Mouse (Mus musculus): ENCODE measurements around the gene Cradd. TPM values are rescaled to one million over a fixed set of nuclear protein-coding genes. Genes with fewer than 3 reads are reported as not detected.

Gene Cradd
- polyA plus RNA-seq, 1 experiment from 2014 or later, result 9.8 TPM

- Histone ChIP-seq H3K9me3 (ENCODE audit: control insufficient read depth, low read length) (no peaks in the 10 kb centered on the region), H3K27me3 (ENCODE audit: control insufficient read depth, insufficient read depth, low read length) (no peaks in the 10 kb centered on the region), H3K27ac (replicated peaks) (peak overlapping the region; percentile 86), H3K4me3 (ENCODE audit: low read depth, low read length) (peak overlapping the region; percentile 43), H3K4me1 (replicated peaks; ENCODE audit: control insufficient read depth, insufficient read depth) (peaks cover 3% of the 10 kb centered on the region; the same call in 1 of the 2 replicates), H3K4me2 (replicated peaks; ENCODE audit: low read depth) (peak overlapping the region; percentile 78), H3K36me3 (ENCODE audit: control insufficient read depth, insufficient read depth, low read length) (no peaks in the 10 kb centered on the region), H3K9ac (ENCODE audit: low read length) (peak overlapping the region; percentile 67)
- DNase-seq (ENCODE audit: low spot score), result peak; percentile 55
- no peak for TF ChIP-seq CTCF (IDR thresholded peaks at IDR 0.05; ENCODE audit: low read depth)
- no peak for TF ChIP-seq EP300 (optimal IDR thresholded peaks at IDR 0.05)
- peak; percentile 45; the same call in 1 of the 2 replicates for ATAC-seq (ENCODE audit: low FRiP score, low TSS enrichment)
- WGBS, result 10% methylated on average over 37 of the region's 37 CpGs
Observed at GRCm38 (mm10) chr10:95264485-95265321, 59.2 kb downstream of the Cradd start.

GRCm38 (mm10) chr10:95262388-95262787 is 61.5 kb downstream of the Cradd start:
- TF ChIP-seq CTCF (IDR thresholded peaks at IDR 0.05; ENCODE audit: low read depth), result no peak
- TF ChIP-seq EP300 (optimal IDR thresholded peaks at IDR 0.05), result no peak
- Histone ChIP-seq H3K36me3 (ENCODE audit: control insufficient read depth, insufficient read depth, low read length) (no peaks in the 10 kb centered on the region), H3K9ac (ENCODE audit: low read length) (no peak overlapping the region), H3K4me1 (replicated peaks; ENCODE audit: control insufficient read depth, insufficient read depth) (peaks cover 3% of the 10 kb centered on the region; the same call in 1 of the 2 replicates), H3K9me3 (ENCODE audit: control insufficient read depth, low read length) (no peaks in the 10 kb centered on the region), H3K4me2 (replicated peaks; ENCODE audit: low read depth) (no peak overlapping the region), H3K27me3 (ENCODE audit: control insufficient read depth, insufficient read depth, low read length) (no peaks in the 10 kb centered on the region), H3K27ac (replicated peaks) (no peak overlapping the region), H3K4me3 (ENCODE audit: low read depth, low read length) (no peak overlapping the region)
- DNase-seq (ENCODE audit: low spot score) (no peak), ATAC-seq (ENCODE audit: low FRiP score, low TSS enrichment) (no peak)
- 61% methylated on average over 11 of the region's 11 CpGs for WGBS

GRCm38 (mm10) chr10:95261279-95261678 is 62.7 kb downstream of the Cradd start:
- H3K4me3 ChIP-seq (ENCODE audit: low read depth, low read length), result no peak overlapping the region
- H3K27me3 ChIP-seq (ENCODE audit: control insufficient read depth, insufficient read depth, low read length), result no peaks in the 10 kb centered on the region
- no peaks in the 10 kb centered on the region for H3K36me3 ChIP-seq (ENCODE audit: control insufficient read depth, insufficient read depth, low read length)
- no peaks in the 10 kb centered on the region for H3K9me3 ChIP-seq (ENCODE audit: control insufficient read depth, low read length)
- DNase-seq (ENCODE audit: low spot score) (no peak), ATAC-seq (ENCODE audit: low FRiP score, low TSS enrichment) (no peak)
- no peak overlapping the region for H3K4me2 ChIP-seq (replicated peaks; ENCODE audit: low read depth)
- TF ChIP-seq EP300 (optimal IDR thresholded peaks at IDR 0.05), result no peak
- no peak for TF ChIP-seq CTCF (IDR thresholded peaks at IDR 0.05; ENCODE audit: low read depth)
- H3K9ac ChIP-seq (ENCODE audit: low read length), result no peak overlapping the region
- WGBS, result 75% methylated on average over 2 of the region's 2 CpGs
- H3K27ac ChIP-seq (replicated peaks), result no peak overlapping the region
- peaks cover 3% of the 10 kb centered on the region; the same call in 1 of the 2 replicates for H3K4me1 ChIP-seq (replicated peaks; ENCODE audit: control insufficient read depth, insufficient read depth)

- peaks cover under 1% of the 10 kb centered on the region; the same call in 1 of the 2 replicates for H3K4me1 ChIP-seq (replicated peaks; ENCODE audit: control insufficient read depth, insufficient read depth)
- TF ChIP-seq EP300 (optimal IDR thresholded peaks at IDR 0.05), result no peak
- no peak for TF ChIP-seq CTCF (IDR thresholded peaks at IDR 0.05; ENCODE audit: low read depth)
- H3K4me3 ChIP-seq (ENCODE audit: low read depth, low read length), result no peak overlapping the region
- H3K27ac ChIP-seq (replicated peaks), result no peak overlapping the region
- no peaks in the 10 kb centered on the region for H3K36me3 ChIP-seq (ENCODE audit: control insufficient read depth, insufficient read depth, low read length)
- ATAC-seq (ENCODE audit: low FRiP score, low TSS enrichment) (no peak), DNase-seq (ENCODE audit: low spot score) (no peak)
- WGBS, result 75% methylated on average over 3 of the region's 3 CpGs
- no peaks in the 10 kb centered on the region for H3K9me3 ChIP-seq (ENCODE audit: control insufficient read depth, low read length)
- H3K27me3 ChIP-seq (ENCODE audit: control insufficient read depth, insufficient read depth, low read length), result no peaks in the 10 kb centered on the region
- H3K9ac ChIP-seq (ENCODE audit: low read length), result no peak overlapping the region
- no peak overlapping the region for H3K4me2 ChIP-seq (replicated peaks; ENCODE audit: low read depth)
Observed at GRCm38 (mm10) chr10:95260420-95260819, 63.5 kb downstream of the Cradd start.

GRCm38 (mm10) chr10:95258471-95259155 is 65.3 kb downstream of the Cradd start:
- peaks cover 5% of the 10 kb centered on the region; the same call in 1 of the 2 replicates for H3K4me1 ChIP-seq (replicated peaks; ENCODE audit: control insufficient read depth, insufficient read depth)
- ATAC-seq (ENCODE audit: low FRiP score, low TSS enrichment), result no peak
- no peak overlapping the region for H3K27ac ChIP-seq (replicated peaks)
- H3K36me3 ChIP-seq (ENCODE audit: control insufficient read depth, insufficient read depth, low read length), result no peaks in the 10 kb centered on the region
- no peak overlapping the region for H3K4me2 ChIP-seq (replicated peaks; ENCODE audit: low read depth)
- no peak for TF ChIP-seq EP300 (optimal IDR thresholded peaks at IDR 0.05)
- TF ChIP-seq CTCF (IDR thresholded peaks at IDR 0.05; ENCODE audit: low read depth), result no peak
- H3K9me3 ChIP-seq (ENCODE audit: control insufficient read depth, low read length), result no peaks in the 10 kb centered on the region
- H3K4me3 ChIP-seq (ENCODE audit: low read depth, low read length), result no peak overlapping the region
- no peak for DNase-seq (ENCODE audit: low spot score)
- 69% methylated on average over 10 of the region's 10 CpGs for WGBS
- no peaks in the 10 kb centered on the region for H3K27me3 ChIP-seq (ENCODE audit: control insufficient read depth, insufficient read depth, low read length)
- H3K9ac ChIP-seq (ENCODE audit: low read length), result no peak overlapping the region
